Mouse (Mus musculus) lung, postnatal 0 days (tissue): ENCODE results near the gene Fbxw11.

Source experiments
- CTCF ChIP-seq: IDR thresholded peaks from 2 replicates; pipeline ENCODE4 v1.5.1; 2016; ENCODE audit warnings: antibody characterized with exemption, mild to moderate bottlenecking
- EP300 ChIP-seq: IDR thresholded peaks from 2 replicates; pipeline ENCODE4 v1.6.1; 2016; ENCODE audit warnings: antibody characterized with exemption, mild to moderate bottlenecking, control low read depth

GRCm38 (mm10) chr11:32622479-32623190 lies 19.9 kb upstream of the Fbxw11 start:
- no peak for TF ChIP-seq CTCF
- TF ChIP-seq EP300, result no peak
